Comparison of ENCODE assay signal across 25 mouse cellular contexts in the genomic region with DNA sequence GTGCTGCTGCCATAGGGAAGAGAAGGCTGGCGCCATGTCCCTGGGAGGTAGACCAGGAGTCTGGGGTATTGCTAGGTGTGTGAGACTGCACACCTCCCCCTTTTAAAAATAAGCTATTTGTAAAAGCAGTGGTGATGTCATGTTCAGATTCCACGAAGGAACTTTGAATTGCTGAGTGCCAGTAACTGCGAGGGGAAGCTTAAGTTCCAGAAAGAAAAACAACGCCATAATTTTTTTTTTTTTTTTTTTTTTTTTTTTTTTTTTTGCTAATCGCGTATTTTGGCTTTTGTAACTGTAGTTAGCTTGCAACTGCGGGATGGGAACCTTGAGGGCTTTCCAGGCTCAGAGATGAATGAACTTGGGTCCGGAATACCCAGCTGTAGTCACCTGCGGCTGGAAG. TPM values are rescaled to one million over a fixed set of nuclear protein-coding genes. Genes with fewer than 3 reads are reported as not detected.
DNase-seq lines count a peak whose midpoint lies in the region; TF ChIP-seq lines count a peak whose summit lies in the region.
"Had no signal": no experiment of that assay in that cellular context is flagged by ENCODE, and none has a peak within 500 bp of the region (broad histone marks: within the 10 kb centered on the region; RNA-seq: fewer than 3 reads in every experiment).

No protein-coding gene starts in this region.

- no peak for TF ChIP-seq RAD21 in MEL (IDR thresholded peaks at IDR 0.05; ENCODE audit: low read depth, low read length)

- TF ChIP-seq CTCF in testis, adult 2 months (IDR thresholded peaks at IDR 0.05; ENCODE audit: control insufficient read depth, insufficient read depth, insufficient replicate concordance, low read depth, low read length): no peak
- TF ChIP-seq CTCF in MEL (IDR thresholded peaks at IDR 0.05 in 2 of 3, conservative IDR thresholded peaks at IDR 0.05 in 1 of 3; ENCODE audit: control insufficient read depth in 1 of 3, insufficient read depth in 1 of 3, low read depth in 2 of 3, low read length in 3 of 3, poor library complexity in 1 of 3, severe bottlenecking in 1 of 3): no peak

- H3K36me3 ChIP-seq in testis, adult 2 months (ENCODE audit: control insufficient read depth, insufficient read depth, low read length): no peaks in the 10 kb centered on the region; the same call in 1 of the 2 replicates
- H3K36me3 ChIP-seq in MEL (ENCODE audit: control insufficient read depth in 1 of 2, insufficient read depth in 2 of 2, low read length in 2 of 2): peaks cover 10 to 13% of the 10 kb centered on the region in 2 experiments

- no peak for TF ChIP-seq POLR2A in testis, adult 2 months (IDR thresholded peaks at IDR 0.05; ENCODE audit: control insufficient read depth, low read depth, low read length)
- no peak for TF ChIP-seq POLR2A in MEL (IDR thresholded peaks at IDR 0.05; ENCODE audit: control insufficient read depth in 1 of 2, insufficient read depth in 1 of 2, low read depth in 1 of 2, low read length in 2 of 2, poor library complexity in 1 of 2)

- H3K79me2 ChIP-seq in MEL (ENCODE audit: control insufficient read depth, insufficient read depth, low read length, poor library complexity): peaks cover 15% of the 10 kb centered on the region

- no peak for TF ChIP-seq EP300 in MEL (IDR thresholded peaks at IDR 0.05; ENCODE audit: low read depth in 1 of 2, low read length in 2 of 2)

- intact Hi-C loops in gastrocnemius, postnatal 36 days (cut with DNase I): loop anchor here (2.0 kb wide), 1 partner anchor 77 kb away; a partner anchor contains a TSS

- no peaks in the 10 kb centered on the region for H3K9me3 ChIP-seq in MEL (replicated peaks; ENCODE audit: insufficient read depth, low read length)
- H3K9me3 ChIP-seq: forebrain, embryonic 10.5 days; forebrain, embryonic 13.5 days; G1E; heart, embryonic 12.5 days; heart, embryonic 15.5 days; hindbrain, embryonic 10.5 days; hindbrain, embryonic 13.5 days had no signal

- no peak overlapping the region for H3K9ac ChIP-seq in MEL (ENCODE audit: control insufficient read depth, low read depth, low read length, poor library complexity, severe bottlenecking)
- H3K9ac ChIP-seq: forebrain, embryonic 13.5 days; heart, embryonic 12.5 days; hindbrain, embryonic 13.5 days had no signal

- DNase-seq in cerebellum, adult 9-10 months: peak; percentile 11
- no peak for DNase-seq in cerebellum, postnatal 36 days
- no peak for DNase-seq in testis, postnatal 10 days (ENCODE audit: low spot score)
- no peak for DNase-seq in MEL (ENCODE audit: low read depth, low spot score)
- no peak for DNase-seq in gastrocnemius, postnatal 36 days
- DNase-seq in embryo, embryonic 9.5 days (ENCODE audit: extremely low spot score): no peak
- DNase-seq: adrenal gland, adult 2 months; adrenal gland, postnatal 14 days; B cell, adult 2 months; cerebellum, adult 11 months; cerebellum, postnatal 10 days; embryo, embryonic 11 days; gastrocnemius, postnatal 10 days; heart, adult 18-20 months; heart, postnatal 10 days; heart, postnatal 36 days; kidney, adult 18-20 months had no signal

- H3K27ac ChIP-seq in testis, adult 2 months (ENCODE audit: control insufficient read depth, insufficient read depth, low read depth, low read length): no peak overlapping the region
- H3K27ac ChIP-seq in MEL (ENCODE audit: control insufficient read depth, low read depth, low read length): no peak overlapping the region
- H3K27ac ChIP-seq: forebrain, embryonic 13.5 days; hindbrain, embryonic 13.5 days had no signal

- no peaks in the 10 kb centered on the region for H3K27me3 ChIP-seq in testis, adult 2 months (ENCODE audit: control insufficient read depth, insufficient read depth, low read length)
- no peaks in the 10 kb centered on the region for H3K27me3 ChIP-seq in MEL (ENCODE audit: control insufficient read depth in 1 of 2, insufficient read depth in 2 of 2, low read length in 2 of 2)
- H3K27me3 ChIP-seq: forebrain, embryonic 13.5 days; heart, embryonic 12.5 days; heart, embryonic 15.5 days; hindbrain, embryonic 13.5 days had no signal

- H3K4me3 ChIP-seq in testis, adult 2 months (ENCODE audit: control insufficient read depth, low read depth, low read length): peak overlapping the region; percentile 10
- H3K4me3 ChIP-seq in MEL (ENCODE audit: control insufficient read depth in 1 of 2, insufficient read depth in 1 of 2, low read depth in 2 of 2, low read length in 2 of 2): no peak overlapping the region

- H3K4me1 ChIP-seq in testis, adult 2 months (ENCODE audit: control insufficient read depth, insufficient read depth, low read length): peaks cover 6% of the 10 kb centered on the region
- H3K4me1 ChIP-seq in MEL (ENCODE audit: control insufficient read depth in 1 of 2, insufficient read depth in 2 of 2, low read length in 2 of 2): peaks cover 0 to 6% of the 10 kb centered on the region in 2 experiments; a peak in 1 of 4 replicates

TF ChIP-seq in MEL, 35 proteins besides CTCF, POLR2A, EP300 and RAD21:
- TF ChIP-seq UBTF (IDR thresholded peaks at IDR 0.05; ENCODE audit: borderline replicate concordance, insufficient read depth, low read depth, low read length) (no peak), ZNF384 (IDR thresholded peaks at IDR 0.05; ENCODE audit: low read depth, low read length) (peak; percentile 78), BHLHE40 (IDR thresholded peaks at IDR 0.05; ENCODE audit: borderline replicate concordance, low read depth, low read length) (no peak), SMC3 (IDR thresholded peaks at IDR 0.05; ENCODE audit: low read depth, low read length) (no peak), MAFK (IDR thresholded peaks at IDR 0.05; ENCODE audit: borderline replicate concordance, low read depth, low read length) (no peak), CHD2 (IDR thresholded peaks at IDR 0.05; ENCODE audit: low read length) (no peak)

RNA-seq across cellular contexts. Expression of a gene that starts 1.4 kb away (rescaled TPM):
- polyA plus RNA-seq in testis, adult 2 months (2012; rRNA removed): 5.2 and 6.1 TPM in 2 replicates
- 32.0 and 35.2 TPM in 2 replicates for total RNA-seq in MEL (2012; rRNA removed)
- polyA plus RNA-seq in MEL (2012; ENCODE audit: insufficient read depth in 1 of 2, insufficient read length in 2 of 2, low read depth in 1 of 2, low replicate concordance in 2 of 2, missing spikeins in 1 of 2): 10 to 100 TPM in 1 of 2 experiments, not detected in 1; 49.1 TPM
- total RNA-seq in gastrocnemius, postnatal 36 days (2021): 1 to 10 TPM; 5.7 to 6.5 TPM

RNA-seq across cellular contexts. Expression of a gene that starts 8.8 kb away (rescaled TPM):
- 11.7 and 11.9 TPM in 2 replicates for polyA plus RNA-seq in testis, adult 2 months (2012; rRNA removed)
- 39.4 and 40.2 TPM in 2 replicates for total RNA-seq in MEL (2012; rRNA removed)
- 10 to 100 TPM in 1 of 2 experiments, not detected in 1; 37.2 TPM for polyA plus RNA-seq in MEL (2012; ENCODE audit: insufficient read depth in 1 of 2, insufficient read length in 2 of 2, low read depth in 1 of 2, low replicate concordance in 2 of 2, missing spikeins in 1 of 2)
- 10 to 100 TPM; 10.5 to 14.3 TPM for total RNA-seq in gastrocnemius, postnatal 36 days (2021)
